Mouse (Mus musculus) testis, adult 2 months (tissue): ENCODE data around the gene Klk4. TPM values are rescaled to one million over a fixed set of nuclear protein-coding genes. Genes with fewer than 3 reads are reported as not detected.
A peak's percentile ranks its signal among the peaks of the same experiment; 100 is the strongest.

Experiments used
- H3K27ac ChIP-seq: fragments of 200-500 bp; 2 replicates; pipeline ENCODE4 v1.5.1; 2012; ENCODE audit warnings: low read depth, low read length; ENCODE audit not compliant: control insufficient read depth, insufficient read depth
- H3K27me3 ChIP-seq: fragments of 200-500 bp; 2 replicates; pipeline ENCODE4 v1.6.1; 2012; ENCODE audit warnings: mild to moderate bottlenecking, low read length, moderate library complexity; ENCODE audit not compliant: control insufficient read depth, insufficient read depth
- H3K36me3 ChIP-seq: fragments of 200-500 bp; 2 replicates; pipeline ENCODE4 v1.6.1; 2012; ENCODE audit warnings: mild to moderate bottlenecking, low read length; ENCODE audit not compliant: control insufficient read depth, insufficient read depth
- H3K4me1 ChIP-seq: fragments of 200-500 bp; 2 replicates; pipeline ENCODE4 v1.6.1; 2012; ENCODE audit warnings: low read length; ENCODE audit not compliant: control insufficient read depth, insufficient read depth
- H3K4me3 ChIP-seq: fragments of 200-500 bp; 2 replicates; pipeline ENCODE4 v1.5.1; 2012; ENCODE audit warnings: low read depth, mild to moderate bottlenecking, low read length, moderate library complexity, mixed read lengths; ENCODE audit not compliant: control insufficient read depth
- CTCF ChIP-seq: fragments of 200-500 bp; IDR thresholded peaks from 2 replicates; pipeline ENCODE4 v1.5.1; 2012; ENCODE audit warnings: low read depth, mild to moderate bottlenecking, inconsistent platforms, low read length, moderate library complexity; ENCODE audit not compliant: control insufficient read depth, insufficient read depth, insufficient replicate concordance
- POLR2A ChIP-seq: fragments of 200-500 bp; IDR thresholded peaks from 2 replicates; pipeline ENCODE4 v1.6.1; 2012; ENCODE audit warnings: low read depth, mild to moderate bottlenecking, inconsistent platforms, low read length, moderate library complexity; ENCODE audit not compliant: control insufficient read depth
- polyA plus RNA-seq: library from polyadenylated mRNA; depleted of rRNA; stranded (reverse); fragments of >200 nt; gene quantifications from 2 replicates; pipeline ENCODE4 v1.2.3, GENCODE M21; 2012

The Klk4 gene
- polyA plus RNA-seq, 1 experiment, result not detected

DNA sequence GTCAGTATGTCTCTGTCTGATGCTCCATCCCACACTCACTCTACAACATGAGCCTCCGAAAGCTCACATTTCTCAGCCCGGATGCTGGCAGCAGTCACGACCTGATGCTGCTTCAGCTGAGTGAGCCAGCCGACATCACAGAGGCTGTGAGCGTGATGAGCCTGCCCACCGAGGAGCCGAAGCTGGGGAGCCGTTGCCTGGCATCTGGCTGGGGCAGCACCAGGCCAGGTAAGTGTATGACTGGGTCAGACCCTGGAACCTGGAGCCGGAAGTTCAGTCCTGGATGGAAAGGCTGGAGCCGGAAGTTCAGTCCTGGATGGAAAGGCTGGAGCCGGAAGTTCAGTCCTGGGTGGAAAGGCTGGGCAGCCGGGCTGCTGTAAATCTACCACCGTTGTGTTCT, 37.5 kb downstream of the Klk4 start:
- TF ChIP-seq POLR2A (no peak), CTCF (no peak)
- Histone ChIP-seq H3K36me3 (no peaks in the 10 kb centered on the region), H3K4me3 (peak overlapping the region; percentile 71), H3K27ac (no peak overlapping the region), H3K4me1 (peaks cover 10% of the 10 kb centered on the region), H3K27me3 (no peaks in the 10 kb centered on the region)

DNA sequence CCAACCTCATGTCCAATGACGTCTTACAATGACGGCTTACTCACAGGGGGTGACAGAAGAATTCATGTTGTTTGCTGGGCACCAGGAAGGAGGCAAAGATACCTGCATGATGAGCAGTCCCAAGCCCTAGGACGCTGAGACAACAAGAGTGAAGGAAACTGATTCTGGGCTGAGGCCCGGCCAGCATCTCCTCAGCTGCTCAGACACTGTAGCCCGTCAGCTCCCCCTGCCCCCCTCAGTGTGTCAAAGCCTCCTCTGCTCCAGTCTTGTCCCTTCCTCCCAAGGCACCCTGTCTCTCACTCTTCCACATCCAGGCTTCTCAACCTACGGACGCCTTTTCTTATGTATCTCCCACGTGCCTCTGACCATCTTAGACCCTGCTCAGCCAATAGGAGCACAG, 37.9 kb downstream of the Klk4 start:
- TF ChIP-seq CTCF (no peak), POLR2A (no peak)
- no peak overlapping the region for H3K27ac ChIP-seq
- peak overlapping the region; percentile 71 for H3K4me3 ChIP-seq
- H3K27me3 ChIP-seq, result no peaks in the 10 kb centered on the region
- H3K36me3 ChIP-seq, result no peaks in the 10 kb centered on the region
- H3K4me1 ChIP-seq, result peaks cover 10% of the 10 kb centered on the region

DNA sequence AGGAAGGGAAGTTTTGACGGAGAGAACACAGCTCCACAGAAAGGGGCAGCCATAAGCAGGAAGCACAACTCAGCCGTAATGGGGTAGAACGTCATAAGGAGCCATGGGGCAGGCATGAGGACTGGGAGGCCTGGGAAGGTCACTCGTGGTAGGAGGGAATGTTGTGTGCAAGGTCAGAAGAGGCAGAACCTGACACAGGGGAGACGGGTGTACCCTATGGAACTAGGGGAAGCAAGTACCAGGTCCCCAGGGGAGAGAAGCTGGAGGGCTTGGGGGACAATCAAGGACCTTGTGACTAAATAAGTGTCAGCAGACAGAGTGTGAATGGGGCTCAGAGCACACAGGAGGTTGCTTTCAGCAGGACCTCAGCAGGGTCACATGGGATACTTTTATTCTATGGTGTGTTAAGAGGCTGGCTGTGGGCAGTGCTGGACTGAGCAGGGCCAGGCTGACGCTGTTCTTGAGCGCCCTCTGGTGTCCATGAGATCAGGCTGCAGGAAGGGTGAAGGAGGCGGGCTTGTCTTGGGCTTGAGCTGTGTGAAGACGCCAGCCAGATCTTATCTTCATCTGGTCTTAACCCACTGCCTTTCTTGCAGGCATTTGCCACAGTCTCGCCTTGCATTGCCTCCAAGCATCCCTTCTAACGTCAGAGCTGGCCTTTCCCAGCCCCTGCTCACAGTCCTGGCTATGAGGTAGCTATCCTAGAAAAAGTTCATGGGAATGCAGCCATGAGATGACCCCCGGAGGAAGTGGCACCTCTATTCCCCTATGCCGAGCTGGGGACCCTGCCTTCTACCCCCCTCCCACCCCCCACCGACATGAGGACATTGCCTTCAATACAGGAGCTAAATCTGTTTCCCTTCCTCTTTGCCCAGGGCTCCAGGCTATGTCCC, 38.8 kb downstream of the Klk4 start:
- H3K27ac ChIP-seq, result no peak overlapping the region
- H3K27me3 ChIP-seq, result no peaks in the 10 kb centered on the region
- H3K4me1 ChIP-seq, result peaks cover 10% of the 10 kb centered on the region
- peak overlapping the region; percentile 71; the same call in 1 of the 2 replicates for H3K4me3 ChIP-seq
- no peaks in the 10 kb centered on the region for H3K36me3 ChIP-seq
- TF ChIP-seq CTCF, result peak; percentile 91; the same call in 1 of the 2 replicates
- no peak for TF ChIP-seq POLR2A

DNA sequence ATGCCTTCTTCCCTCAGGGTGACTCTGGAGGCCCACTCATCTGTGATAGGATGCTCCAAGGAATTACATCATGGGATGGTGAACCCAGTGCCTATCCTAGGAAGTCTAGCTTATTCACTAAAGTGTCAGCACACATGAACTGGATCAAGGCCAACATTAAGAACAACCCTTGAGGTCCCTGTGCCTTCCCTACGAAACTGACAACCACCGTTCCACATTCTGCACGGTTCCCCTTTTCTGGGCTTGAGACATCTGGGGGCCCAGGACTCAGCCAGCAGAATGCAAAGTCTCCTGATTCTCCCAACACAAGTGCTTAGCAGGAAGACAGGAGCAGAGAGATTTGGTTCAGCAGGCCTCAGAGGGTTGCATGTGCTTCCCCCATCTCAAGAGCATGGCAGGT, 39.6 kb downstream of the Klk4 start:
- Histone ChIP-seq H3K4me1 (peaks cover 10% of the 10 kb centered on the region), H3K27me3 (no peaks in the 10 kb centered on the region), H3K27ac (no peak overlapping the region), H3K36me3 (no peaks in the 10 kb centered on the region), H3K4me3 (no peak overlapping the region)
- no peak for TF ChIP-seq CTCF
- TF ChIP-seq POLR2A, result no peak

DNA sequence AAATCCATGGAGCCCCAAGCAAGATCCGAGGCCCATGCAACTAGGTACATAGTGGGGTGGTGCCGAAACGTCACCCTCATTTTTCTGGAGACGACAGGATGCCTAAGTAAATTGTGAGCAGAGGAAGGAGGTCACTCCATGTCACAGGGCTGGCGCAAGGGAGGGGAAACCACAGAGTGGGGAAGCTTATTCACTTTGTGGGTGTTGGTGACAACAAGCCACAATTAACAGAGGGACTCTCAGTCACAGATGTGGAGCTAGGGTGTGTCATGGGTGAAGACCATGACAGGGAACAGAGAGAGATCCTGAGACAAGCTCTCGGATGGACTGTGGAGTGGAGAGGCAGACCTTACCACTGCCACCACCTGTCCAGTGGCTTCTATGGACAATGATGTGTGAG, 40.1 kb downstream of the Klk4 start:
- Histone ChIP-seq H3K4me1 (peaks cover 10% of the 10 kb centered on the region), H3K4me3 (no peak overlapping the region), H3K27me3 (no peaks in the 10 kb centered on the region), H3K27ac (no peak overlapping the region), H3K36me3 (no peaks in the 10 kb centered on the region)
- TF ChIP-seq CTCF, result no peak
- TF ChIP-seq POLR2A, result no peak

DNA sequence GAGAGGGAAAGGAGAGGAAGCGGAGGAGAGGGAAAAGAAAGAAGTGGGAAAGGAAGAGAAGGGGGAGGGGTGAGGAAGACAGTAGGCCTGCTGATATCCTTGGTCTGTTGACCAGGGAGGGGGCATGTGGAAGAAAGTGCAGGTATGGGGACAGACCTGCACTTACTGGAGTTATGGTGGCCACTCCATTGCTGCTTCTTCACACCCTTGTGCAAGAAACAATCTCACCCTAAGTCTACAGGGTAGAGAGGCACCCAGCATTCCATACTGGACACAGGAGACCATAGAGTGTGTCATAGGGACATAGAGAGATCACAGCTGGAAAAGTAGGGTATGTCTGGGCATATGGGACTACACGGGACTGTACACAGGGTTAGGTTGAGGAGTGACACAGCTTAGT, 41.0 kb downstream of the Klk4 start:
- Histone ChIP-seq H3K36me3 (no peaks in the 10 kb centered on the region), H3K4me1 (peaks cover 10% of the 10 kb centered on the region), H3K4me3 (no peak overlapping the region), H3K27ac (no peak overlapping the region), H3K27me3 (no peaks in the 10 kb centered on the region)
- TF ChIP-seq CTCF (no peak), POLR2A (no peak)

DNA sequence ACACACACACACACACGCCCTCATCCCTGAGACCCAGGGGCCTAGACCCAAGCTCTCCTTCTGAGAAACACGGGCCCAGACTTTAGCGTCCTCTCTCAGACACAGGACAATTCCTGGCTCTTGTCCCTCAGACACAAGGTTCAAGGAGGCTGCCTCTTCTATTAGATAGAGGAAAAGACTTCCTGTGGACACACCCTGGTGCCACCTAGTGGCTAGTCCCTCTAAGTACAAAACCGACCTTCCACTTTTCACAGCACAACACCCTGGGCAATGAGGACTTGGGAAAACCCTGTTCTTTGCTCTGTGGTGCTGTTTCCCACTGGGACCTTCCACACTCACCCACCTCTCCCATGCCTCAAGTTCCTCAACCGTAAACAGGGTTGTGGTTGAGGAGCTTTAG, 45.0 kb downstream of the Klk4 start:
- Histone ChIP-seq H3K4me1 (peaks cover 7% of the 10 kb centered on the region), H3K27me3 (no peaks in the 10 kb centered on the region), H3K27ac (no peak overlapping the region), H3K36me3 (no peaks in the 10 kb centered on the region), H3K4me3 (no peak overlapping the region)
- TF ChIP-seq CTCF (no peak), POLR2A (no peak)
